Mouse (Mus musculus) embryonic stem cell, embryonic (primary cell): Measurements from ENCODE around the gene Clip2.
"Not testable (repeated sequence)": the region's sequence is repeated elsewhere in the genome, so short reads cannot be mapped to it uniquely, and the experiment has no call there.

Source experiments
- CTCF ChIA-PET, 4 experiments: fragments of 300-600 bp in 2 of 4; fragments of 350-600 bp in 2 of 4; sonication (Branson Sonifier 250); formaldehyde crosslinking; loops; one replicate each; lab custom pipeline; 2022; ENCODE audit warnings: inconsistent platforms in 2 of 4; lab: Charles Lee
- POLR2A ChIA-PET, 4 experiments: fragments of 300-600 bp in 2 of 4; fragments of 350-600 bp in 2 of 4; sonication (Branson Sonifier 250); formaldehyde crosslinking; loops; one replicate each; lab custom pipeline; 2022; ENCODE audit warnings: antibody characterized with exemption in 4 of 4, inconsistent platforms in 1 of 4; lab: Charles Lee

The Clip2 gene

DNA sequence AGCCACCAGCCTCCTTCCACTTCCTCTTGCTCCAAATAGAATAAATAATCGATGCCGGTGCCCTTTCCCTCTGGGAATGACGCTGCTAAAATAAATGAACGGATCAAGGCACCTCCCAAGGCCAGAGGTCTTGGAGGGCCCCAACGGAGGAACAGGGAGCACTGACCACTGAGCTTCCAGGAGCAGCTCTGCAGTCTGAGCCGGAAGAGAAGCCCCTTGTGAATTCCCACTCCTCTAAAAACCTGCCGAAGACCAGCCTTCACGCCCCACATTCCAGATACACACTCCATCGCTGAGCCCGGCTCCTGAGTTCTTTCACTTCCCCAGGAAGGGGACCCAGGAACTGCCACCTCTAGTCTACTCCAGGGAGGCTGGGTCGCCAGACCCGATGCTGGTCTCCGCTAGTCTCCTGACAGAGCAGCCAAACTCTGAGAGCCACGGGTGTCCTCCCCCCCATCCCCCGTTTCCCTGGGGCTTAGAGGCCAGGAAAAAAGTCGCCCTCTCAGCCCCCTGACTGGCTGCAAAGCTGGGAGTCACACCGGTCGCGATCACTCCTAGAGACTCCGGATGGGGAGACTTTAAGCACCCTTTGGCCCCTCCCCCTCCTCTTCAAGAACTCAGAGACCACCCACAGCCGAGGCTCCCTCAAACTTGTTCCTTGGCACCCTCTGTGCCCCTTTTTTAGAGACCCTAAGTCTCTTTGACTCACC is 96.9 kb downstream of the Clip2 start:
- CTCF ChIA-PET: interaction anchor here in 3 of 4 experiments (0.6 to 1.8 kb wide), 5 partner anchors 19 to 267 kb away, joined by 3 to 8 read pairs (median 4); no protein-coding TSS in a partner anchor
- POLR2A ChIA-PET: interaction anchor here (0.7 to 7.0 kb wide), 33 partner anchors 8 to 280 kb away, joined by 3 to 76 read pairs (median 4); partner anchors contain the start of gene Clip2 (in 1 of the 4)

- ChIA-PET CTCF (interaction anchor here in 2 of 4 experiments (0.6 to 1.8 kb wide), 4 partner anchors 35 to 113 kb away, joined by 3 to 8 read pairs (median 4); no protein-coding TSS in a partner anchor), POLR2A (interaction anchor here in 3 of 4 experiments (0.5 to 7.0 kb wide), 23 partner anchors 8 to 215 kb away, joined by 3 to 76 read pairs (median 4); no protein-coding TSS in a partner anchor)
Measured at GRCm38 (mm10) chr5:134454421-134454820, 97.8 kb downstream of the Clip2 start.

GRCm38 (mm10) chr5:134453577-134453976 is 98.7 kb downstream of the Clip2 start:
- CTCF ChIA-PET: interaction anchor here in 2 of 4 experiments (0.6 to 1.5 kb wide), 3 partner anchors 10 to 312 kb away, joined by 3 to 5 read pairs (median 4); no protein-coding TSS in a partner anchor
- POLR2A ChIA-PET: interaction anchor here (0.6 to 7.0 kb wide), 16 partner anchors 9 to 473 kb away, joined by 3 to 76 read pairs (median 4); no protein-coding TSS in a partner anchor

GRCm38 (mm10) chr5:134446755-134447154 is 105.5 kb downstream of the Clip2 start:
- CTCF ChIA-PET: not testable (repeated sequence)
- POLR2A ChIA-PET: interaction anchor here in 3 of 4 experiments (0.6 to 2.3 kb wide), 9 partner anchors 9 to 777 kb away, joined by 3 to 8 read pairs (median 5); partner anchors contain the start of gene Gtf2ird1 (in 1 of the 3)

- ChIA-PET POLR2A (interaction anchor here (0.8 to 3.3 kb wide), 12 partner anchors 9 to 44 kb away, joined by 3 to 22 read pairs (median 6); partner anchors contain the start of gene Gtf2ird1 (in 2 of the 4)), CTCF (interaction anchor here in 1 of 4 experiments (0.5 kb wide), 1 partner anchor 132 kb away, joined by 6 read pairs; no protein-coding TSS in a partner anchor)
Measured at GRCm38 (mm10) chr5:134445895-134446294, 106.3 kb downstream of the Clip2 start.

- POLR2A ChIA-PET: interaction anchor here (0.8 to 3.3 kb wide), 20 partner anchors 9 to 109 kb away, joined by 3 to 22 read pairs (median 6); partner anchors contain the start of gene Gtf2ird1 (in 2 of the 4)
- CTCF ChIA-PET: interaction anchor here in 2 of 4 experiments (0.5 to 1.9 kb wide), 4 partner anchors 28 to 133 kb away, joined by 4 to 6 read pairs (median 4); no protein-coding TSS in a partner anchor
Measured at GRCm38 (mm10) chr5:134445208-134445831, 106.9 kb downstream of the Clip2 start.

DNA sequence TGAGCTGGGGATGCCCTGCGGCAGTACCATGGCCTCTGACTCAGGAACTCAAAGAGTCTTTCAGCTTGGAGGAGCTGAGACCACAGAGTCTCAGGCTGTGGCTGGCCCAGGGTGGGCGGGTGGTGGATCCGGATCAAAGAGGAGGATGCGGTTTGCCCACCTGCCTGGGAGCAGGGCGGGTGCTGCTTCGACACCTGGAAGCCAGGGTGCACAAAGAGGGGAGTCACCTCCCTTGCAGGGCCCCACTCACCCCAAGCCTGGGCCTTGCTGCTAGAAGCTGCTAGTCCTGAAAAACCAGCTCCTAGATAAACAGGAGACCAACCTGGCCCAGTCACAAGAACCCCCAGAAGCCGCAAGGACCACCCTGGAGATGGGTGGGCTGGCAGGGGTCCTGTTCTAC is 107.8 kb downstream of the Clip2 start:
- ChIA-PET POLR2A (interaction anchor here in 3 of 4 experiments (0.8 to 3.3 kb wide), 20 partner anchors 8 to 108 kb away, joined by 3 to 22 read pairs (median 5); partner anchors contain the start of gene Gtf2ird1 (in 2 of the 3)), CTCF (interaction anchor here in 2 of 4 experiments (0.5 to 1.9 kb wide), 4 partner anchors 29 to 315 kb away, joined by 3 to 5 read pairs (median 4); no protein-coding TSS in a partner anchor)

DNA sequence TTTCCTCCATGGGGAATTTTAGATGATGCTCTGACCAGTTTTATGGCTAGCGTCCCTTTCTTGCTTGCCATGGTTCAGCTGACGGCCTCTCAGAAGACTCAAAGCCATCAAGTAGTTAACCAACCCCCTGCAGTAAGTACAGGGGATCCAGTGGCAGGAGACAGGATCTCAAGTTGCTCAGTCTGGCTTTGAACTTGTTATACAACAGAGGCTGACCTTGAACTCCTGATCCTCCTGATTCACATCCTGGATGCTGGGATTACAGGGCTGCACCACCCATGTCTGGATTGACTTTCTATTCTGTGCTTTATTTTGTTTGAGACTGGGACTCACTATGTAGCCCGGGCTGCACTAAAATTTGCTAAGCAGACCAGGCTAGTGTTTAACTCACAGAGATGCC is 110.2 kb downstream of the Clip2 start:
- ChIA-PET CTCF (interaction anchor here in 3 of 4 experiments (0.7 to 1.7 kb wide), 3 partner anchors 48 to 67 kb away, joined by 4 to 5 read pairs (median 5); no protein-coding TSS in a partner anchor), POLR2A (interaction anchor here (0.6 to 6.3 kb wide), 14 partner anchors 11 to 41 kb away, joined by 3 to 76 read pairs (median 10); partner anchors contain the start of gene Gtf2ird1 (in 3 of the 4))

- ChIA-PET CTCF (interaction anchor here in 3 of 4 experiments (0.6 to 1.7 kb wide), 5 partner anchors 40 to 142 kb away, joined by 3 to 9 read pairs (median 5); no protein-coding TSS in a partner anchor), POLR2A (interaction anchor here (0.6 to 6.3 kb wide), 21 partner anchors 12 to 1251 kb away, joined by 3 to 76 read pairs (median 6); partner anchors contain the start of gene Gtf2ird1 (in 3 of the 4))
Measured at GRCm38 (mm10) chr5:134441105-134441504, 111.1 kb downstream of the Clip2 start.

DNA sequence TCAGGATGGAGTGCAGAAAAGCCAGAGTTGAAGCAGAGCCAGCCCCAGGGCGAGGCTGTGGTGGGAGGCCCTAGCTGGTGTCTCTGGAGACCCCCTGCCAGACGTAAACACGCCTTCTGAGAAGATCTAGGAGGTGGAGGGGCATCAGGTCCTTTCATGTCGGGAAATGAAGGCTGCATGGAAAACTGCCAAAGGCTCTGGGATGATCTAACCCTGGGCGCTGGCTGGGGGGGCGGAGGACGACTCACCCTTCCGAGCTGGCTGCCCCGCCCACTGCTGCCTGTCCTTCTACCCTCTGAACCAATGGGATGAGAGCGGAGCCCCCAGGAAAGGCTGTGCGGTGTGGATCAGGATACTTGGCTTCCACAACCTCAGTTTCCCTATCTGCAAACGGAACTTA is 112.1 kb downstream of the Clip2 start:
- POLR2A ChIA-PET: interaction anchor here (0.6 to 6.3 kb wide), 25 partner anchors 8 to 116 kb away, joined by 3 to 76 read pairs (median 6); partner anchors contain the start of gene Gtf2ird1 (in 2 of the 4)
- CTCF ChIA-PET: interaction anchor here in 2 of 4 experiments (0.6 to 1.1 kb wide), 4 partner anchors 52 to 143 kb away, joined by 3 to 5 read pairs (median 4); no protein-coding TSS in a partner anchor

GRCm38 (mm10) chr5:134439481-134439880 is 112.8 kb downstream of the Clip2 start:
- POLR2A ChIA-PET: interaction anchor here (0.6 to 6.3 kb wide), 29 partner anchors 8 to 1656 kb away, joined by 3 to 76 read pairs (median 5); partner anchors contain the start of gene Gtf2ird1 (in 2 of the 4)
- CTCF ChIA-PET: interaction anchor here in 3 of 4 experiments (0.6 to 1.1 kb wide), 10 partner anchors 17 to 263 kb away, joined by 3 to 7 read pairs (median 4); no protein-coding TSS in a partner anchor
